Mouse (Mus musculus): Measurements from ENCODE around the gene Gas7. TPM values are rescaled to one million over a fixed set of nuclear protein-coding genes. Genes with fewer than 3 reads are reported as not detected.

The Gas7 gene
- polyA plus RNA-seq, 1 experiment from 2014 or later, result 5.4 TPM

- no peak overlapping the region for H3K9ac ChIP-seq (ENCODE audit: low read depth, low read length)
- 55% methylated on average over 9 of the region's 9 CpGs for WGBS (ENCODE audit: insufficient replicate concordance)
These were observed 133.6 kb downstream of the Gas7 start for GRCm38 (mm10) chr11:67588828-67589314.

GRCm38 (mm10) chr11:67596233-67596632 lies 141.0 kb downstream of the Gas7 start:
- Histone ChIP-seq H3K36me3 (ENCODE audit: control insufficient read depth, insufficient read depth, low read length) (no peaks in the 10 kb centered on the region), H3K4me1 (ENCODE audit: control insufficient read depth, insufficient read depth, low read length) (no peaks in the 10 kb centered on the region; the same call in 1 of the 2 replicates), H3K9me3 (replicated peaks; ENCODE audit: control insufficient read depth, low read length) (no peaks in the 10 kb centered on the region), H3K27ac (ENCODE audit: low read depth, low read length) (no peak overlapping the region), H3K4me3 (ENCODE audit: low read depth, low read length) (no peak overlapping the region), H3K4me2 (no peak overlapping the region), H3K9ac (ENCODE audit: low read depth, low read length) (no peak overlapping the region), H3K27me3 (ENCODE audit: control insufficient read depth, insufficient read depth, low read length) (no peaks in the 10 kb centered on the region)
- WGBS (ENCODE audit: insufficient replicate concordance), result 63% methylated on average over 6 of the region's 6 CpGs
- no peak for ATAC-seq (replicated peaks; ENCODE audit: insufficient number of reproducible peaks, low FRiP score, low TSS enrichment)

More at GRCm38 (mm10) chr11:67588828-67589314, 133.6 kb downstream of the Gas7 start:
- Histone ChIP-seq H3K9me3 (replicated peaks; ENCODE audit: control insufficient read depth, low read length) (no peaks in the 10 kb centered on the region), H3K4me3 (ENCODE audit: low read depth, low read length) (no peak overlapping the region), H3K36me3 (ENCODE audit: control insufficient read depth, insufficient read depth, low read length) (no peaks in the 10 kb centered on the region), H3K4me2 (no peak overlapping the region), H3K27me3 (ENCODE audit: control insufficient read depth, insufficient read depth, low read length) (no peaks in the 10 kb centered on the region), H3K4me1 (ENCODE audit: control insufficient read depth, insufficient read depth, low read length) (no peaks in the 10 kb centered on the region), H3K27ac (ENCODE audit: low read depth, low read length) (no peak overlapping the region)
- ATAC-seq (replicated peaks; ENCODE audit: insufficient number of reproducible peaks, low FRiP score, low TSS enrichment), result no peak

GRCm38 (mm10) chr11:67596856-67597255 lies 141.6 kb downstream of the Gas7 start:
- Histone ChIP-seq H3K4me1 (ENCODE audit: control insufficient read depth, insufficient read depth, low read length) (no peaks in the 10 kb centered on the region; the same call in 1 of the 2 replicates), H3K9me3 (replicated peaks; ENCODE audit: control insufficient read depth, low read length) (no peaks in the 10 kb centered on the region), H3K36me3 (ENCODE audit: control insufficient read depth, insufficient read depth, low read length) (no peaks in the 10 kb centered on the region), H3K27ac (ENCODE audit: low read depth, low read length) (no peak overlapping the region), H3K4me2 (no peak overlapping the region), H3K9ac (ENCODE audit: low read depth, low read length) (no peak overlapping the region), H3K4me3 (ENCODE audit: low read depth, low read length) (no peak overlapping the region), H3K27me3 (ENCODE audit: control insufficient read depth, insufficient read depth, low read length) (no peaks in the 10 kb centered on the region)
- 88% methylated on average over 6 of the region's 6 CpGs for WGBS (ENCODE audit: insufficient replicate concordance)
- ATAC-seq (replicated peaks; ENCODE audit: insufficient number of reproducible peaks, low FRiP score, low TSS enrichment), result no peak

GRCm38 (mm10) chr11:67597388-67597787 lies 142.2 kb downstream of the Gas7 start:
- ATAC-seq (replicated peaks; ENCODE audit: insufficient number of reproducible peaks, low FRiP score, low TSS enrichment), result no peak
- WGBS (ENCODE audit: insufficient replicate concordance), result 88% methylated on average over 7 of the region's 7 CpGs
- H3K27ac ChIP-seq (ENCODE audit: low read depth, low read length), result no peak overlapping the region
- H3K9me3 ChIP-seq (replicated peaks; ENCODE audit: control insufficient read depth, low read length), result no peaks in the 10 kb centered on the region
- H3K9ac ChIP-seq (ENCODE audit: low read depth, low read length), result no peak overlapping the region
- H3K27me3 ChIP-seq (ENCODE audit: control insufficient read depth, insufficient read depth, low read length), result no peaks in the 10 kb centered on the region
- H3K4me1 ChIP-seq (ENCODE audit: control insufficient read depth, insufficient read depth, low read length), result no peaks in the 10 kb centered on the region; the same call in 1 of the 2 replicates
- H3K4me2 ChIP-seq, result no peak overlapping the region
- H3K4me3 ChIP-seq (ENCODE audit: low read depth, low read length), result no peak overlapping the region
- no peaks in the 10 kb centered on the region for H3K36me3 ChIP-seq (ENCODE audit: control insufficient read depth, insufficient read depth, low read length)

- Histone ChIP-seq H3K4me3 (ENCODE audit: low read depth, low read length) (no peak overlapping the region), H3K36me3 (ENCODE audit: control insufficient read depth, insufficient read depth, low read length) (no peaks in the 10 kb centered on the region), H3K27me3 (ENCODE audit: control insufficient read depth, insufficient read depth, low read length) (no peaks in the 10 kb centered on the region), H3K4me1 (ENCODE audit: control insufficient read depth, insufficient read depth, low read length) (no peaks in the 10 kb centered on the region; the same call in 1 of the 2 replicates), H3K9me3 (replicated peaks; ENCODE audit: control insufficient read depth, low read length) (no peaks in the 10 kb centered on the region), H3K9ac (ENCODE audit: low read depth, low read length) (no peak overlapping the region), H3K4me2 (no peak overlapping the region), H3K27ac (ENCODE audit: low read depth, low read length) (no peak overlapping the region)
- no peak for ATAC-seq (replicated peaks; ENCODE audit: insufficient number of reproducible peaks, low FRiP score, low TSS enrichment)
- WGBS (ENCODE audit: insufficient replicate concordance), result 58% methylated on average over 1 of the region's 1 CpGs
These were observed 143.9 kb downstream of the Gas7 start for GRCm38 (mm10) chr11:67599141-67599540.

- Histone ChIP-seq H3K4me3 (ENCODE audit: low read depth, low read length) (no peak overlapping the region), H3K4me2 (no peak overlapping the region), H3K9ac (ENCODE audit: low read depth, low read length) (no peak overlapping the region), H3K27me3 (ENCODE audit: control insufficient read depth, insufficient read depth, low read length) (no peaks in the 10 kb centered on the region), H3K36me3 (ENCODE audit: control insufficient read depth, insufficient read depth, low read length) (no peaks in the 10 kb centered on the region), H3K4me1 (ENCODE audit: control insufficient read depth, insufficient read depth, low read length) (no peaks in the 10 kb centered on the region; the same call in 1 of the 2 replicates), H3K9me3 (replicated peaks; ENCODE audit: control insufficient read depth, low read length) (no peaks in the 10 kb centered on the region), H3K27ac (ENCODE audit: low read depth, low read length) (no peak overlapping the region)
- WGBS (ENCODE audit: insufficient replicate concordance), result 68% methylated on average over 8 of the region's 8 CpGs
- ATAC-seq (replicated peaks; ENCODE audit: insufficient number of reproducible peaks, low FRiP score, low TSS enrichment), result no peak
These were observed 145.6 kb downstream of the Gas7 start for GRCm38 (mm10) chr11:67600710-67601430.

GRCm38 (mm10) chr11:67602711-67603369 lies 147.6 kb downstream of the Gas7 start:
- Histone ChIP-seq H3K9ac (ENCODE audit: low read depth, low read length) (no peak overlapping the region), H3K4me2 (no peak overlapping the region), H3K4me3 (ENCODE audit: low read depth, low read length) (no peak overlapping the region), H3K27me3 (ENCODE audit: control insufficient read depth, insufficient read depth, low read length) (no peaks in the 10 kb centered on the region), H3K4me1 (ENCODE audit: control insufficient read depth, insufficient read depth, low read length) (no peaks in the 10 kb centered on the region), H3K36me3 (ENCODE audit: control insufficient read depth, insufficient read depth, low read length) (no peaks in the 10 kb centered on the region), H3K27ac (ENCODE audit: low read depth, low read length) (no peak overlapping the region), H3K9me3 (replicated peaks; ENCODE audit: control insufficient read depth, low read length) (no peaks in the 10 kb centered on the region)
- WGBS (ENCODE audit: insufficient replicate concordance), result 59% methylated on average over 12 of the region's 12 CpGs
- no peak for ATAC-seq (replicated peaks; ENCODE audit: insufficient number of reproducible peaks, low FRiP score, low TSS enrichment)

GRCm38 (mm10) chr11:67604481-67604880 lies 149.2 kb downstream of the Gas7 start:
- Histone ChIP-seq H3K4me2 (no peak overlapping the region), H3K9ac (ENCODE audit: low read depth, low read length) (no peak overlapping the region), H3K9me3 (replicated peaks; ENCODE audit: control insufficient read depth, low read length) (no peaks in the 10 kb centered on the region), H3K4me3 (ENCODE audit: low read depth, low read length) (no peak overlapping the region), H3K36me3 (ENCODE audit: control insufficient read depth, insufficient read depth, low read length) (no peaks in the 10 kb centered on the region), H3K4me1 (ENCODE audit: control insufficient read depth, insufficient read depth, low read length) (no peaks in the 10 kb centered on the region), H3K27me3 (ENCODE audit: control insufficient read depth, insufficient read depth, low read length) (no peaks in the 10 kb centered on the region), H3K27ac (ENCODE audit: low read depth, low read length) (no peak overlapping the region)
- no peak for ATAC-seq (replicated peaks; ENCODE audit: insufficient number of reproducible peaks, low FRiP score, low TSS enrichment)
- 40% methylated on average over 2 of the region's 2 CpGs for WGBS (ENCODE audit: insufficient replicate concordance)

All from heart, embryonic 11.5 days (tissue).